Mouse (Mus musculus) MEL-GATA-1-ER (cell line): ENCODE results near the gene Ift122.
A peak's percentile ranks its signal among the peaks of the same experiment; 100 is the strongest.
"Not testable (repeated sequence)": the region's sequence is repeated elsewhere in the genome, so short reads cannot be mapped to it uniquely, and the experiment has no call there.

Source experiments
- DNase-seq: peaks from one replicate; pipeline ENCODE4 v3.0.0-alpha.2; 2012; ENCODE audit warnings: low read depth; ENCODE audit errors: extremely low read depth

Ift122 gene

DNA sequence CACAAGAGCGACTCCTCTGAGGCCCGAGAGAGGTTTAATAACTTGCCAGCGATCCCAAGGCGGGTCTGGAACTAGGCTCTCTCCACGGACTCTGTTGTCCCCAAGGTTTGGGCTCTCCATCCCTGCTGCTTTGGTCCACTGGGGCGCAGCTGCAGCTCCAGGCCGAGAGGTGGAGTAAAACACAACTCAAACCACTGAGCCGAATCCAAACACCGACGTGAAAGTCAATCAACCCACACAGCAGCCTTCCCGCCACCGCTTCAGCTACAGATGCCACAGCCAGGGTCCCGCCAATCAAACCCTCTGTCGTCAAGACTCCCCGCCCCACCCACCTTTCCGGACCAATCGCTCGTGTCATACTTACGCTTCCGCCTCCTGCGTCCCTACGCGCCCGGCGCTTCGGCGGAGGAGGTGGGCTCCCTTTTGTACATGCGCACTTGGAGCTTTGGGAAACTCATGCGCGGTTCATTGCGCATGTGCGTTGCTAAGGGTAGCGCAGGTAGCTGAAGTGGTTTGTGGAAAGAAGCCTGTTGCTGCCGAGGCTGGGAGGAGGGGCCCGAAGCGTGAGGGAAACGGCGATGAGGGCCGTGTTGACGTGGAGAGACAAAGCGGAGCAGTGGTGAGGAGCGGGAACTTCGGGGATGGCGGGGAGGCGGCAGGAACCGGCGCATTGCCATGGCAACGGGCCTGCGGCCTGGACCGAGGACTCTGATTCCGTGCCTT is at the start of gene Ift122, which contains the start of gene Mbd4:
Gene Ift122 (plus strand): TSS at position 380 of the 723 bp plus-strand sequence.
Gene Mbd4 (minus strand): TSS at position 281 of the 723 bp plus-strand sequence.
- peak; percentile 99 for DNase-seq

- no peak for DNase-seq
Measured at GRCm38 (mm10) chr6:115803541-115804382, 49.5 kb upstream of the Ift122 start.

- DNase-seq, result no peak
Measured at GRCm38 (mm10) chr6:115804432-115805192, 48.7 kb upstream of the Ift122 start.

DNA sequence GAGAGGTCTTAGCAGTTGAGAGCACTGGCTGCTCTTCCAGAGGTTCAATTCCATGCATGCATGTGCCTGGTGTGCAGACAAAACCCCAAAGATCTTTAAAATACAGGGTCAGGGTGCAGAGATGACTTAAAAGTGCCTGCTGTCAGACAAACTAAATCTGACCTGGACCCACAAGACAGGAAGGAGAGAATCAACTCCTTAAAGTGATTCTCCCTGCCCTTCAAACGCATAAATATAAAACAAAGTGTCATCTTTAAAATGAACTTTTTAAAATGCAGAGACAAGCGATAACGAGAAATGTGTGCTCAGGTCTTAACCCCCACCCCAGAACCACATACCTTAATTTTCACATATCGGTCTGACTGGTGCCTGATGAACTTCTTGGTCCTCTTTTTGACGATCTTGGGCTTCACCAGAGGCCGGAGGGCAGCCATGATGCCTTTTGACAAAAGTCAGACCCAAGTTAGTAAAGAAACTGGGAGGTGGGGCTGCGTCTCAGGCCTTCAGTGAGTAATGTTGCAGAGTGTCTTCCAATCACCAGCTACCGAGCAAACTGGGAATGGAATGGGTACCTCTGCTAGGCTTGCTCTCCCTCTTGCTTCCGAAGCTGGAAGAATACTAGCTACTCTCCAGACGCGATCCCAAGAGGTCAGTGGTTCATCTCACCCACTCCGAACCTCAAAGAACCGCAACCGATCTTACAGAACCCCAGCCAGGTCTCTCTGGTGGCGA is 45.6 kb upstream of the Ift122 start:
- DNase-seq, result no peak

DNA sequence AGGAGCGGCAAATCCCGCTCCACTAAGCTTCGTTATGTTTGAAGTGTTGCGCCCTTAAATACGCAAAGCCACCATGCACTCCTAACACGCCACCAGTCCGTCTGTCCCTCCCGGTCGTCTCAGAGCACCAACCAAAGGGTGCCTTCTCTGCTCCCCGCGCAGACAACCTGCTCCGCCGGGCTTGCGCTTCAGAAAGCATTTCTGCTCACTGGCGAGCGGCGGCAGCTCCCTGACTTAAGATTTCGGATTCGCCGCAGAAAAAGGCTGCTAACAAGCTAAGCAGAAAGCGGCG is 45.1 kb upstream of the Ift122 start:
- no peak for DNase-seq

GRCm38 (mm10) chr6:115808488-115809231 is 44.6 kb upstream of the Ift122 start, which contains the start of gene Rpl32:
TSS of gene Rpl32 (minus strand) at chr6:115808747.
- peak; percentile 94 for DNase-seq

GRCm38 (mm10) chr6:115811606-115812005 is 41.7 kb upstream of the Ift122 start:
- DNase-seq, result no peak

DNA sequence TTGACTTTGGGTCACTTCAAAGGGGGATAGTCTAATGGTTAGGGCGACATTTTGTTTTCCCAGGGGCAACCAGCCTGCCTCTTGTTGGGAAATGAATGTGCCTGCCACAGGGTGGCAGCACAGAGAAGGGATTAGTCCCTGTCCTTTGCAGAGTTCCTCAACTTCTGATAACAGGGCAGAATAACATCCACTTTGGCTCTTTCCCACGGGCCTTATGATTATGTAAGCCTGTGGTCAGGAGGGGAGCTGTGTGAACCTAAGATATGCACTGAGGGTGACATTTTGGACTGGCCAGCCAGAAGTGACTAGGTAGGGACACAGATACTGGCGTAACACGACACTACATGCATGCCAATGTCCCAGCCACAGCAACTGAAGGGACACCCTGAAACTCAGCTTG is 39.2 kb upstream of the Ift122 start:
- DNase-seq, result peak; percentile 91

- DNase-seq, result no peak
Measured at GRCm38 (mm10) chr6:115815041-115815440, 38.2 kb upstream of the Ift122 start.

DNA sequence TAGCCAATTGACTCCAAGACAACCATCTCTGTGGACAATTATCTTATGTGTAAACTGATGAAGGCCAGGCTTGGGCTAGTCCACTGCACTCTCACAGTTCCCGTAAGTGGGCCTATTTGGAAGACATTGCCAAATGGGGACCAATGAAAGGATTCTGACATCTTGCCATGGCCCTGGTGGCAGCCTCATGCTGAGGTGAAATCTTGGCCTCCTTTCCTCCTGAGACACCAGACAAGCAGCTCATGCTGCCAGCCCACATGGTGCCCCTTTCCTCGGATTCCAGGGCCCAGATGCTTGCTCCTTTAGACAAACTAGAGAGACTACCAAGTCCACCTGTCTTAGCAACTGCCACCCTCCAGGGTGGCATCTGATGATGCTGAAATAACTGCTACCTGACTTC is 35.1 kb upstream of the Ift122 start:
- no peak for DNase-seq

- no peak for DNase-seq
Measured at GRCm38 (mm10) chr6:115821216-115821993, 31.9 kb upstream of the Ift122 start.

DNA sequence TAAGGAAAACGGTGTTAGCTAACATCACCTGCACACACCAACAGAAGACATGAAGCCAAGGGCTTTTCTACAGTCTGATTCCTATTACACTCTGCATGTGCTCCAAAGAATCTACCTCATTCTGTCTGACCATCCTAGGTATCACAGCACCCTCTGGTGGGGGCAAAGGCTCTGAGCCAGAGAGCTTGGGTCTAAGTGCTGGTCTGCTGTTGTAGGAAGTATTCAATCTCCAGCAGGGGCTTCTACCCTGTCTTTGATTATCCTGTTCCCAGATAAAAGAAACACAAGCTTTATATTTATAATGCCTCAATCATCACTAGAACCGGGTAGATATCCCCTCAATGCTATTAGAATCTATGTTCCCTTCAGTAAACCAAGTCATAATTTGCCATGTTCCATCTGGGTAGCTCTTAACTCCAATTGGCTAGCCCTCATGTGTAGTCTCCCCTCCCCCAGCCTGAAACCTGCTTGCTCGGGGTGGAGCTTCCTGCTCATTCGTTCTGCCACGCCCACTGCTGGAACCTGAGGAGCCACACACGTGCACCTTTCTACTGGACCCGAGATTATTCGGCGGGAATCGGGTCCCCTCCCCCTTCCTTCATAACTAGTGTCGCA is 29.3 kb upstream of the Ift122 start:
- not testable (repeated sequence) for DNase-seq

DNA sequence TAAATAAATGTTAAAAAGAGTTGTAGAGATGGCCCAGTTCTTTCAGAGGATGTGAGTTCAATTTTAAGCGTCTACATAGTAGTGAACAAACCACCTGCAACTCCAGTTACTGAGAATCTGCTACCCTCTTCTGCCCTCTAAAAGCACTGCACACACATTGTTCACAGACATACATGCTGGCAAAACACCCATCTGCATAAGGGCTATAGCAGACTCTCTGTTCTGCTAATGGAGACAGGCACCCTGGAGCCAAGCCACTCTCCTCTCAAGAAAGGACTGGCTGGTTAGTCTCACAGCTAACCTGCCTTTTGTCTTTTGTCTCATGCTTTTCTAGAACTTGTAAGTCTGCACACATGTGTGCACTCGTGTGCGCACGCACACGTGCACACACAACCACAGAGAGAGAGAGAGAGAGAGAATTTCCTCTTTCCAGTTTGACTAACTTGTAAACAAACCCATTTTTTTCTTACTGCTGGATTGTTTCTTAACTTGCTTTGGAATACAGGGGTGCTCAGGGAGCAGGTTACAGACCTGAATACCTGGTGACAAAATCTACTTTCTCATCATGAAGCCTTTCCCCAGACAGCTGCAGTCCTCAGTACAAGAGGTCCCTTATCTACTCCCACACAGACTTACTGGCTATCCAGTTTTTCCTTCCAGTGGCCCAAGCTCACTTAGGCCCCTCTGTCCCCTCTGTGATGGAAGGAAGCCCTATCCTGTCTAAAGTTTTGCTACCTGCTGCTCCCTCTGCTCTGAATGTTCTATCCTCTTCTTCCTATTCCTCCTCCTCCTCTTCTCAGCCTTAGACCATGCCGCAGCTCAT is 22.3 kb upstream of the Ift122 start:
- DNase-seq, result no peak

DNA sequence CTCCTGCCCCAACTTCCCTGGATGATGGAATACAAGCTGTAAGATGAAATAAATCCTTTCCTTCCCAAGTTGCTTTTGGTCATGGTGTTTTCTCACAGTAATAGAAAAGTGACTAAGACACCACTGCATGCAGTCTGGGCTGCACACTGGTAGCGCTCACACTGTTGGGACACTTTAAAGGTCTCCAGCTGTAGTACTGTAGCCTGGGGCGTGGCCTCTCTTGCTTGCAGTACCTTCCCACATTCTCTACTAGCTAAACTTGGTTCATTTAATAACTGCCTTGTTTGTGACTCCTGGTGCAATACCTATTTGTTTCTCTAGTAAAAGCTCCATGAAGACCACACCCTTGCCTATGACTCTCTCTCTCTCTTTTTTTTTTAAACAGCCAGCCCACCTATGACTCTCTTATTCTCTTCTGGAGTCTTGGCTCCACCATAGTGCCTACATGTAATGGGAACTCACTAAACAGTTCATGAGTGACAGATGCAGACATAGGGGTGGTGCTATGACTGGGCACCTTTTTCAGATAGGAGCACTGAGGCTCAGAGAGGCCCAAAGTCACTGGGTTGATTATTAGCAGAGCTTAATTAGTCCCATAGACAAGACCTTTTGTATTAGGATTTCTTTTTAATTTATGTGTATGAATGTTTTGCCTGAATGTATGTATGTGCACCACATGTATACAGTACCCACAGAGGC is 21.0 kb upstream of the Ift122 start:
- no peak for DNase-seq

GRCm38 (mm10) chr6:115833861-115834260 is 19.4 kb upstream of the Ift122 start:
- DNase-seq, result no peak

GRCm38 (mm10) chr6:115838161-115838597 is 15.1 kb upstream of the Ift122 start, which contains the start of gene Efcab12:
TSS of gene Efcab12 (minus strand) at chr6:115838412.
- DNase-seq, result no peak

DNA sequence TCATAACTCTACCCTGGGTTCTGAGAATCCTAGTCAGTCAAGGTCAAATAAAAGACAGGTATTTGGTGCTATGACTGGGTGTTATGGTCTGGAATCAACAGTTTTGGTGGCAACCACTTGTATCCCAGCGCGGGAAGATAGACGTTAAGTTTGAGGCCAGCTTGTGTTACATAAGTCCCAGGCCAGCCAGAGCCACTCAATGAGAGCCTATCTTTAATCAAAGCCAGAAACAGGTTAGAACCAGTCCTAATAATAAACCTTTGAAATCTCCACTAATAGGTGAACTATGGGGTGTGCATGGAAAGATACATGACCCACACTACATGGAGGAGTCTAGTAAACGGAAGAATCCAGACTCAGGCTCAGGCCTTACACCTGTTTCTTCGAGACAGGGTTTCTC is 14.5 kb upstream of the Ift122 start:
- DNase-seq, result no peak

GRCm38 (mm10) chr6:115845006-115845405 is 8.3 kb upstream of the Ift122 start:
- DNase-seq, result no peak
